Mouse (Mus musculus) hindbrain, embryonic 16.5 days (tissue): ENCODE data around the gene Mrnip. TPM values are rescaled to one million over a fixed set of nuclear protein-coding genes. Genes with fewer than 3 reads are reported as not detected.

Source experiments
- ATAC-seq: fragments of 200-750 bp; cut with Nextera tagmentation; 2 replicates; pipeline ENCODE4 v1.8.0; 2017; ENCODE audit warnings: moderate TSS enrichment, moderate library complexity
- H3K27ac ChIP-seq: fragments of 300-500 bp; sonication (generic); 2 replicates; pipeline ENCODE4 v1.5.1; 2014; ENCODE audit warnings: low read depth, mild to moderate bottlenecking, control low read depth, low read length, moderate library complexity
- H3K27me3 ChIP-seq: fragments of 300-500 bp; sonication (generic); replicated peaks from 2 replicates; pipeline ENCODE4 v1.6.1; 2014; ENCODE audit warnings: low read length; ENCODE audit not compliant: control insufficient read depth, insufficient read depth
- H3K36me3 ChIP-seq: fragments of 300-500 bp; sonication (generic); 2 replicates; pipeline ENCODE4 v1.6.1; 2014; ENCODE audit warnings: mild to moderate bottlenecking, low read length, moderate library complexity, mixed read lengths; ENCODE audit not compliant: control insufficient read depth, insufficient read depth
- H3K4me1 ChIP-seq: fragments of 300-500 bp; sonication (generic); 2 replicates; pipeline ENCODE4 v1.6.1; 2014; ENCODE audit warnings: low read depth, low read length; ENCODE audit not compliant: control insufficient read depth, insufficient read depth
- H3K4me2 ChIP-seq: fragments of 300-500 bp; sonication (generic); 2 replicates; pipeline ENCODE4 v1.6.1; 2014; ENCODE audit warnings: mild to moderate bottlenecking, low read length, control low read depth, moderate library complexity
- H3K4me3 ChIP-seq: fragments of 300-500 bp; sonication (generic); 2 replicates; pipeline ENCODE4 v1.5.1; 2014; ENCODE audit warnings: mild to moderate bottlenecking, low read length, control low read depth, moderate library complexity
- H3K9ac ChIP-seq: fragments of 300-500 bp; sonication (generic); 2 replicates; pipeline ENCODE4 v1.6.1; 2014; ENCODE audit warnings: low read depth, mild to moderate bottlenecking, control low read depth, low read length, moderate library complexity
- H3K9me3 ChIP-seq: fragments of 300-500 bp; sonication (generic); 2 replicates; pipeline ENCODE4 v1.6.1; 2014; ENCODE audit warnings: mild to moderate bottlenecking, low read length, moderate library complexity; ENCODE audit not compliant: control insufficient read depth
- whole genome bisulfite sequencing: fragments of 180-500 bp; shearing (Covaris S2); extraction: QIAGEN DNeasy Blood & Tissue Kit; methylation state at CpG from one replicate; pipeline ENCODE4 v1.1.7; 2014; 5-methylcytosine and 5-hydroxymethylcytosine counted together
- polyA plus RNA-seq: library from polyadenylated mRNA; unstranded; fragments of >200 nt; fragmentation: Nextera tagmentation; extraction: Ambion mirVana; gene quantifications from 2 replicates; pipeline ENCODE4 v1.2.1, GENCODE M21; 2015

Gene Mrnip
- polyA plus RNA-seq, 1 experiment from 2014 or later, result 39.1 TPM

DNA sequence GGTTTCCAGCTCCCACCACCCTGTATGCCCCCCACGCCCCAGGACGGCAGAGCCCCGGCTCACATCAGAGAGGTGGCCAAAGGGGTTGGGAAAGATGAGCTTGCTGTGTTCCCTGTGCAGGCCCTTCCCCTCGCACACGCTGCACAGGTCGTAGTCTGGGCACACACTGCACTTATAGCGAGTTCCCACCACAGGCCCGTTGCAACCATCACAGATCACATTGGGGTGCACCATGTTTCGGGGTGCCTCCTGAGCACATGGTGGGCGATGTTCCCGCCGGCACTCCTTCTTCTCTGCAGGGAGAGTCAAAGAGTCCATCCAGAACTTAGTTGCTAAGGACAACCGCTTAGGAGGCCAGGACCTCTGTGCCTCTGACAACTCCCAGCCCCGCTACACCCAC lies 33.1 kb downstream of the Mrnip start:
- H3K36me3 ChIP-seq, result peaks cover 34% of the 10 kb centered on the region
- ATAC-seq, result no peak
- H3K4me1 ChIP-seq, result peaks cover 13% of the 10 kb centered on the region
- no peak overlapping the region for H3K4me2 ChIP-seq
- H3K27ac ChIP-seq, result no peak overlapping the region
- no peak overlapping the region for H3K4me3 ChIP-seq
- no peaks in the 10 kb centered on the region for H3K27me3 ChIP-seq
- H3K9ac ChIP-seq, result no peak overlapping the region
- WGBS, result 96% methylated on average over 14 of the region's 14 CpGs
- H3K9me3 ChIP-seq, result no peaks in the 10 kb centered on the region

DNA sequence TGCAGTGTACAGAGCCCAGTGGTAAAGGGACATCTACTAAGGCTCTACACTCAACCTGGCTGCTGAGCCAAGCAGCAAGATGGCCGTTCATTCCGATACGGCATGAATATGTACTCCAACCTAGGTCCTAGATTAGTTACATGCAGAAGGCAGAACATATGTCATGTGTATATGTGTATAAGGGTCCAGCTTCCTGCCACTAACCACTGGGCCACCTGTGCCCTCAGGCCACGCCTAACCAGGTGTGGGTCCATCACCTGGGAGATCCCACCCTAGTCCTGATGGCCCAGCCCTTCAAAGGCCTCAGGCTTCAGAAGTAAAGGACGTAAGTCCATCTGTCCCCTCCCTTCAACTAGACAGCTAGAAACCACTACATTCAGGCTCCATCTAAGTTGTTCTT lies 33.8 kb downstream of the Mrnip start:
- Histone ChIP-seq H3K36me3 (peaks cover 29% of the 10 kb centered on the region), H3K4me2 (no peak overlapping the region), H3K27ac (no peak overlapping the region), H3K9ac (no peak overlapping the region), H3K9me3 (no peaks in the 10 kb centered on the region), H3K4me3 (no peak overlapping the region), H3K4me1 (peaks cover 13% of the 10 kb centered on the region), H3K27me3 (no peaks in the 10 kb centered on the region)
- ATAC-seq, result no peak
- 93% methylated on average over 5 of the region's 5 CpGs for WGBS

DNA sequence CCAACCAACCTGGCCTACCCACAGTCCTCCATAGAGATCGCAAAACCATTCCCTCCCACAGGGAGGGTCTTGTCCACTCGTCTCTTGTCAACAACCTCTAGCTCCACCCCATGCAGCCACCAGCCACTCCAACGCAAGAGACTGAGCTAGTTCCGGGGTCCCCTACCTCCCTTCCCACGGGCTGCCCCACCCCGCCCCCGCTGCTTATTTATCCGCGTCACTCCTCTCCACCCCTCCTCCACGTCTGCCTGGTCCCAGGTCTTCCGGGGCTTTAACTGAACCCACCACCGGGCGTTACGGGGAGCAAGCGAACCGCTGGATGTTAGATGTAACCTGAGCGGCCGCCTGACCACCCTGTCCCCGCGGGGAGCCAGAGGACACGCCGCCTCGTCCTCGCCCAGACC lies 35.9 kb downstream of the Mrnip start:
- ATAC-seq, result peak; percentile 94
- H3K4me3 ChIP-seq, result peak overlapping the region; percentile 91
- H3K9me3 ChIP-seq, result no peaks in the 10 kb centered on the region
- peaks cover 13% of the 10 kb centered on the region for H3K4me1 ChIP-seq
- peak overlapping the region; percentile 72 for H3K4me2 ChIP-seq
- under 1% methylated on average over 24 of the region's 24 CpGs for WGBS
- peak overlapping the region; percentile 97 for H3K9ac ChIP-seq
- peaks cover 17% of the 10 kb centered on the region for H3K36me3 ChIP-seq
- H3K27ac ChIP-seq, result peak overlapping the region; percentile 98
- no peaks in the 10 kb centered on the region for H3K27me3 ChIP-seq

DNA sequence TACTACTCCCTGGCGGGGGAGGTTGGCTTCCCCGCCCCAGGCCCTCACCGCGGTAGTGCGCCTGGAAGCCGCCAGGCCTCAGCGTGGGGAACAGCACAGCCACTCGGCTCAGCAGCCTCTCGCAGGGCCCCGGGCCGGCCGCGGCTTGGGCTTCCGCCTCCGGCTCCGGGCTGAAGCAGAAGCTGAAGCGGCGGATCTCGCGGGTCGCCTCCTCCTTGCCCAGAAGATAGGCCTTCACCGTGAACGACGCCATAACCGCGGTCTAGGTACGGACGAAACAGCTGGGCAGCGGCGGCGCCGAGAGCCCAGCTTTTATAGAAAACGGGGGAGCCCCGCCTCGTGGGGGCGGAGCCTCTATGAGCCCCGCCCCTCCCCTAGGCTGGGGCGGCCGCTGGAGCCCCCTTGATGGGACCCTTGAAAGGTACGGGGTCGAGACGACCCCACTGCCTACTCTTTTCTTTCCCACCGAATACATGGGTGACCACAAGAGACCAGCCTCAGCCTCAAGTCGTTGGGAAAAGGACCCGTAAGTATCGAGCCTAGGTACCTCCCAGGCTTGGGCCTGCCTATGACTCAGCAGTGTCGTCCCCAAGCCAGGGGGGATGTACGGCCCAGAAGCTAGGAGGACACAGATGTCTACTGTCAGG lies 36.4 kb downstream of the Mrnip start, which contains the start of the genes Sqstm1 and Mgat4b:
Gene Sqstm1, minus strand, starts transcription at position 323 of the 647 bp plus-strand sequence.
Gene Mgat4b, plus strand, starts transcription at position 386 of the 647 bp plus-strand sequence.
- no peaks in the 10 kb centered on the region for H3K9me3 ChIP-seq
- no peaks in the 10 kb centered on the region for H3K27me3 ChIP-seq
- peak; percentile 78 for ATAC-seq
- H3K27ac ChIP-seq, result peak within 1 kb of the TSS; percentile 98
- peaks cover 17% of the 10 kb centered on the region for H3K36me3 ChIP-seq
- WGBS, result under 1% methylated on average over 44 of the region's 48 CpGs
- H3K4me1 ChIP-seq, result peaks cover 13% of the 10 kb centered on the region
- peak within 1 kb of the TSS; percentile 91 for H3K4me3 ChIP-seq
- H3K9ac ChIP-seq, result peak within 1 kb of the TSS; percentile 97
- H3K4me2 ChIP-seq, result peak within 1 kb of the TSS; percentile 72

DNA sequence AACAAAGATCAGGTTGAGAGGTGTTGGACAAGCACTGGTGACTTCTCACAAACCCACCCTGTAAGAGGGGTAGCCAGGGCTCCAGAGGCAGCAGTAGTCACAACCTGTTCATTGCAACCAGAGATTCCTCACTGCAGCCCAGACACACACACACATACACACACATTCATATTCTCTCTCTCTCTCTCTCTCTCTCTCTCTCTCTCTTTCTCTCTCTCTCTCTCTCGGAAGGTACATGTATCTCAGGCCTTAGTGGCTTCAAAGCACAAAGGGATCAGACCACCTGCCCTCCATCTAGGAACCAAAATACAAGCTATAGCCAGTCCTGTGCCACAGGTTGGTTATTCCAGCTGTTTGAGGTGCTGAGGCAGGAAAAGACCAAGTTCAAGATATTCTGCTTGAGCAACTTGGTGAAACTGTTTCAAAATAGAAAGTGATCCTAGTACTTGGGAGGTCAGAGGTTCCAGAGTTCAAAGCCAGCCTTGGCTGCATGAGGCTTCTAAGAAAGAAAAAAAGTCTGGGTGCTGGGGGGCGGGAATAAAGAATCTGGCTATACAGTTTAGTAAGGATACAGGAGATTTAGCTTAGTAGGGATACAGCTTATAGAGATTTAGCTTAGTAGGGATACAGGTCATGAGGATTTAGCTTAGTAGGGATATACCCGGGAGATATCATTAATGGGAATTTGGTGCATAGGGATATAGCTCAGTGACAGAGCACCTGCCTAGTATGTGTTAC lies 37.2 kb downstream of the Mrnip start:
- Histone ChIP-seq H3K27ac (peak overlapping the region; percentile 98), H3K4me3 (peak overlapping the region; percentile 91), H3K4me1 (peaks cover 13% of the 10 kb centered on the region), H3K4me2 (peak overlapping the region; percentile 72), H3K9ac (no peak overlapping the region; the same call in 1 of the 2 replicates), H3K9me3 (no peaks in the 10 kb centered on the region), H3K36me3 (peaks cover 11% of the 10 kb centered on the region), H3K27me3 (no peaks in the 10 kb centered on the region)
- WGBS, result 91% methylated on average over 3 of the region's 3 CpGs
- no peak for ATAC-seq

DNA sequence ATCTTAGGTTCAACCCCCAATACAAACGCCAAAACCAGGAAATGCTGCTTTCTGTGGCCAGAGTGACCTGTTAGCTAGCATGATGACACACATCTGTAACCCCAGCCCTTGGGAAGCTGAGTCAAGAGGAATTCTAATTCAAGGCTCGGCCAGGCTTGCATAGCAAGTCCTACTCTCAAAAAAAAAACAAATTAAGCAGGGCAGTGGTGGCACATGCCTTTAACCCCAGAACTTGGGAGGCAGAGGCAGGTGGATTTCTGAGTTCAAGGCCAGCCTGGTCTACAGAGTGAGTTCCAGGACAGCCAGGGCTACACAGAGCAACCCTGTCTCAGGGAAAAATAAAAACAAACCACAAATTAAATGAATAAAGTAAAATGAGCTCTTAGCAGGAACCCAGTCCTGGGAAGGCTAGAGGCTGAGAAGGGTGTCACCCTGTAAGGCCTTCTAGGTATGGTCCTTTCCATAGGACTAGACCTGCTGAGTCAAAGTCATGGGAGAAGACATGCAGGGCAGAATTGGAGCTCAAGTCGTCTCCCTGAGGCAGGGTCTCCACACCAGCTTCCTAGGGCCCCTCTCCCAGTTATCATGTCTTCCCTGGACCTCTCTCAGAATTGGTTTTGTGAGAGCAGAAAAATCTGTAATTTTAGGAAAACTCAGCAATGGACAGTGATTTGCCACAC lies 38.0 kb downstream of the Mrnip start:
- H3K4me3 ChIP-seq, result no peak overlapping the region
- H3K9ac ChIP-seq, result no peak overlapping the region
- no peak overlapping the region for H3K27ac ChIP-seq
- ATAC-seq, result no peak
- WGBS, result 78% methylated on average over 3 of the region's 3 CpGs
- H3K4me2 ChIP-seq, result no peak overlapping the region
- H3K9me3 ChIP-seq, result no peaks in the 10 kb centered on the region
- peaks cover 4% of the 10 kb centered on the region for H3K36me3 ChIP-seq
- H3K27me3 ChIP-seq, result no peaks in the 10 kb centered on the region
- H3K4me1 ChIP-seq, result peaks cover 13% of the 10 kb centered on the region

DNA sequence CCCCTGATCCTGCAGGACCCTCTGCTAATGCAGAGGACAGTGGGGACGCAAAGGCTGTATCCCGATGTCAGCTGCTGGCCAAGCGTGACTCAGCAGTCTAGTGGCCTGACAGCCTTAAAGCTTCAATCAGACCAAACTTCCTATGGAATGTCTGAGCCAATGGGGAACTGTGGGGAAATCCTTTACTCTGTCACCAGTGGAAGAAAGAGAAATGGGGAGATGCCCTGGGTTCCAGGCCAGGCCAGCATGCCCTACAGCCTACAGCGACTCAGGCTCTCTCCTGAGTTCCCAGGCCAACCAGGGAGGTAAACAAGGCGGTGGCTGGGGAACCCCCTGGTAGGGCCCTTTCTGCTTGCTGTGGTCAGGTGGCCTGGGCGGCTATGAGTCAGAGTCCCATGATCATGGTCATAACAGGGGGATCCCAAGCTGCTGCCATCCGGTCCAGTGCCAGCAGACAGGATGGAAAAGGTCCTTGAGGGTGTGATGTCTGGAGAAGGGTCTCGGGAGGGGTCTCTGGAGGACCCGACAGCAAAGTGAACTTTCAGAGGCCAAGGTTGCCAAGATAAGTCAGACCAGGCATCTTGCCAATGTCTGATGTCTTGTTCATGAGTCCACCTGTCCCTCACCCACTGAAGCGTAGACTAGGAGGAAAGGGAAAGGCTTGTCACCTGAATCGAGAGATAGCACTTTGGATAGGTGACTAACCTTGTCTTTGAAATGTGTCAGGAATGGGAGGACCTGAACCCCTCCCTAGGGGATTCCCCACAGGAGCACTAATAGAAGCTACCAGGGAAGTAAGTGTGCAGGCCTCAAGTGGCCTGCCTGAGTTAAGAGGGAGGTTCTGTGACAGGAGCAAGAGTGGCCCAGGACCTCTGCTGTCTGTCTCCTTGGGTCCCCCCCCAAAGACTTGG lies 38.9 kb downstream of the Mrnip start:
- WGBS, result 62% methylated on average over 11 of the region's 11 CpGs
- H3K4me3 ChIP-seq, result no peak overlapping the region
- no peak overlapping the region for H3K4me2 ChIP-seq
- H3K9ac ChIP-seq, result no peak overlapping the region; the same call in 1 of the 2 replicates
- no peaks in the 10 kb centered on the region for H3K36me3 ChIP-seq
- H3K9me3 ChIP-seq, result no peaks in the 10 kb centered on the region
- no peaks in the 10 kb centered on the region for H3K27me3 ChIP-seq
- peaks cover 13% of the 10 kb centered on the region for H3K4me1 ChIP-seq
- no peak for ATAC-seq
- H3K27ac ChIP-seq, result no peak overlapping the region

DNA sequence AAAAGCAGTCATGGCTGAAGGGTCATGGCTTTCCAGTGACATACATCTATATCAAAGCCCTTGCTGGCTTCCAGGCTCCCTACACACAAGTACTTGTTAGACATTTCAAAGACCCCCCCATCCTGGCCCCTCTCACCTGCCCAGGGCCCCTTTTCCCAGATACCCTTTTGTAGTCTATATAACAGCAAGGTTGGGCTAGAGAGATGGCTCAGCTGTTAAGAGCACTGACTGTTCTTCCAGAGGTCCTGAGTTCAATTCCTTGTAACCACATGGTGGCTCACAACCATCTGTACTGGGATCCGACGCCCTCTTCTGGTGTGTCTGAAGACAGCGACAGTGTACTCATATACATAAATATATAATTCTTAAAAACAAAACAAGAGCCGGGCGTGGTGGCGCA lies 40.4 kb downstream of the Mrnip start:
- H3K9me3 ChIP-seq, result no peaks in the 10 kb centered on the region
- 92% methylated on average over 6 of the region's 6 CpGs for WGBS
- no peak overlapping the region for H3K9ac ChIP-seq
- no peak for ATAC-seq
- no peaks in the 10 kb centered on the region for H3K27me3 ChIP-seq
- no peak overlapping the region for H3K4me3 ChIP-seq
- H3K36me3 ChIP-seq, result no peaks in the 10 kb centered on the region
- no peak overlapping the region for H3K4me2 ChIP-seq
- H3K27ac ChIP-seq, result no peak overlapping the region
- peaks cover 4% of the 10 kb centered on the region; the same call in 1 of the 2 replicates for H3K4me1 ChIP-seq
